Mouse (Mus musculus): ENCODE results near the gene Gclm.

GRCm38 (mm10) chr3:122200017-122200416, 45.3 kb upstream of the Gclm start:
- TF ChIP-seq CTCF (IDR thresholded peaks at IDR 0.05; ENCODE audit: extremely low read depth, insufficient read length, insufficient replicate concordance, low read depth, low read length) (no peak), POLR2A (IDR thresholded peaks at IDR 0.05; ENCODE audit: low read depth, low read length) (no peak)
